Mouse (Mus musculus) hindlimb bud, embryonic 11.5 days (tissue): ENCODE measurements around the gene Ehmt2.
A peak's percentile ranks its signal among the peaks of the same experiment; 100 is the strongest.
"Not testable (repeated sequence)": the region's sequence is repeated elsewhere in the genome, so short reads cannot be mapped to it uniquely, and the experiment has no call there.

Experiments
- DNase-seq: peaks from one replicate; pipeline ENCODE4 v3.0.0-alpha.2; 2012; ENCODE audit warnings: low read depth, low spot score; ENCODE audit errors: extremely low spot score

The Ehmt2 gene

GRCm38 (mm10) chr17:34890074-34890743, 8.1 kb upstream of the Ehmt2 start:
- no peak for DNase-seq

- DNase-seq = no peak
These were observed 6.9 kb upstream of the Ehmt2 start for GRCm38 (mm10) chr17:34891377-34891776.

GRCm38 (mm10) chr17:34893072-34893824, 5.0 kb upstream of the Ehmt2 start:
- DNase-seq = no peak

- peak; percentile 92 for DNase-seq
These were observed 4.1 kb upstream of the Ehmt2 start for GRCm38 (mm10) chr17:34894074-34894597.

- no peak for DNase-seq
These were observed 3.3 kb upstream of the Ehmt2 start for GRCm38 (mm10) chr17:34894801-34895530.

GRCm38 (mm10) chr17:34895724-34896123, 2.5 kb upstream of the Ehmt2 start:
- DNase-seq = no peak

- no peak for DNase-seq
These were observed 1.9 kb upstream of the Ehmt2 start for GRCm38 (mm10) chr17:34896366-34896765.

- DNase-seq = no peak
These were observed 703 bp upstream of the Ehmt2 start for GRCm38 (mm10) chr17:34897373-34898159.

GRCm38 (mm10) chr17:34898706-34899052, 410 bp downstream of the Ehmt2 start:
- no peak for DNase-seq

- no peak for DNase-seq
These were observed 1.0 kb downstream of the Ehmt2 start for GRCm38 (mm10) chr17:34899053-34899889.

- DNase-seq = no peak
These were observed 1.6 kb downstream of the Ehmt2 start for GRCm38 (mm10) chr17:34899890-34900243.

- DNase-seq = not testable (repeated sequence)
These were observed 2.6 kb downstream of the Ehmt2 start for GRCm38 (mm10) chr17:34900826-34901225.

- DNase-seq = not testable (repeated sequence)
These were observed 3.7 kb downstream of the Ehmt2 start for GRCm38 (mm10) chr17:34901948-34902347.

GRCm38 (mm10) chr17:34902895-34903294, 4.6 kb downstream of the Ehmt2 start:
- no peak for DNase-seq

GRCm38 (mm10) chr17:34910982-34911381, 12.7 kb downstream of the Ehmt2 start:
- DNase-seq = no peak

- no peak for DNase-seq
These were observed 13.7 kb downstream of the Ehmt2 start for GRCm38 (mm10) chr17:34911945-34912351.

GRCm38 (mm10) chr17:34913930-34914665, 15.8 kb downstream of the Ehmt2 start, which contains the start of gene Slc44a4:
Slc44a4 (plus strand) TSS chr17:34914466.
- DNase-seq = no peak

- no peak for DNase-seq
These were observed 17.2 kb downstream of the Ehmt2 start for GRCm38 (mm10) chr17:34915410-34915831.

- no peak for DNase-seq
These were observed 18.0 kb downstream of the Ehmt2 start for GRCm38 (mm10) chr17:34916316-34916715.
